Mouse (Mus musculus): ENCODE data around the gene Rcbtb2. TPM values are rescaled to one million over a fixed set of nuclear protein-coding genes. Genes with fewer than 3 reads are reported as not detected.

The Rcbtb2 gene
- 55.5 and 62.2 TPM in 2 replicates for polyA plus RNA-seq (2015; fragmentation: Nextera tagmentation; extraction: Ambion mirVana)

GRCm38 (mm10) chr14:73122923-73123278 lies at the start of gene Rcbtb2:
TSS of gene Rcbtb2 (plus strand) at chr14:73123037.
- 38% methylated on average over 4 of the region's 4 CpGs for WGBS
- Histone ChIP-seq H3K4me3 (ENCODE audit: low read length) (no peak within 1 kb of the TSS), H3K4me1 (ENCODE audit: control insufficient read depth, insufficient read depth, low read length) (0 out of 2 replicates have a peak, but pooled peaks cover 8% of the 10 kb centered on the region), H3K27ac (ENCODE audit: low read length) (no peak within 1 kb of the TSS), H3K9me3 (ENCODE audit: control insufficient read depth, low read length) (no peaks in the 10 kb centered on the region), H3K36me3 (ENCODE audit: control insufficient read depth, insufficient read depth, low read length) (no peaks in the 10 kb centered on the region), H3K4me2 (ENCODE audit: low read depth, low read length) (no peak within 1 kb of the TSS), H3K27me3 (replicated peaks; ENCODE audit: control insufficient read depth, insufficient read depth, low read length) (no peaks in the 10 kb centered on the region), H3K9ac (ENCODE audit: low read depth, low read length) (no peak within 1 kb of the TSS)
- ATAC-seq = no peak

GRCm38 (mm10) chr14:73083563-73083962 lies 39.3 kb upstream of the Rcbtb2 start:
- H3K9ac ChIP-seq (ENCODE audit: low read depth, low read length) = no peak overlapping the region
- no peak overlapping the region for H3K27ac ChIP-seq (ENCODE audit: low read length)
- no peaks in the 10 kb centered on the region for H3K36me3 ChIP-seq (ENCODE audit: control insufficient read depth, insufficient read depth, low read length)
- H3K9me3 ChIP-seq (ENCODE audit: control insufficient read depth, low read length) = no peaks in the 10 kb centered on the region
- ATAC-seq = no peak
- no peak overlapping the region for H3K4me3 ChIP-seq (ENCODE audit: low read length)
- no peak overlapping the region for H3K4me2 ChIP-seq (ENCODE audit: low read depth, low read length)
- no peaks in the 10 kb centered on the region for H3K4me1 ChIP-seq (ENCODE audit: control insufficient read depth, insufficient read depth, low read length)
- H3K27me3 ChIP-seq (replicated peaks; ENCODE audit: control insufficient read depth, insufficient read depth, low read length) = no peaks in the 10 kb centered on the region
- 79% methylated on average over 2 of the region's 2 CpGs for WGBS

- WGBS = 63% methylated on average over 3 of the region's 3 CpGs
- no peak for ATAC-seq
- Histone ChIP-seq H3K27me3 (replicated peaks; ENCODE audit: control insufficient read depth, insufficient read depth, low read length) (no peaks in the 10 kb centered on the region), H3K36me3 (ENCODE audit: control insufficient read depth, insufficient read depth, low read length) (no peaks in the 10 kb centered on the region), H3K9ac (ENCODE audit: low read depth, low read length) (no peak overlapping the region), H3K4me2 (ENCODE audit: low read depth, low read length) (no peak overlapping the region), H3K4me1 (ENCODE audit: control insufficient read depth, insufficient read depth, low read length) (no peaks in the 10 kb centered on the region), H3K4me3 (ENCODE audit: low read length) (no peak overlapping the region), H3K27ac (ENCODE audit: low read length) (no peak overlapping the region), H3K9me3 (ENCODE audit: control insufficient read depth, low read length) (no peaks in the 10 kb centered on the region)
These were observed 36.4 kb upstream of the Rcbtb2 start for GRCm38 (mm10) chr14:73086425-73086824.

GRCm38 (mm10) chr14:73087247-73087646 lies 35.6 kb upstream of the Rcbtb2 start:
- WGBS = 83% methylated on average over 5 of the region's 5 CpGs
- no peaks in the 10 kb centered on the region for H3K36me3 ChIP-seq (ENCODE audit: control insufficient read depth, insufficient read depth, low read length)
- no peaks in the 10 kb centered on the region for H3K4me1 ChIP-seq (ENCODE audit: control insufficient read depth, insufficient read depth, low read length)
- H3K9ac ChIP-seq (ENCODE audit: low read depth, low read length) = no peak overlapping the region
- no peaks in the 10 kb centered on the region for H3K9me3 ChIP-seq (ENCODE audit: control insufficient read depth, low read length)
- H3K27me3 ChIP-seq (replicated peaks; ENCODE audit: control insufficient read depth, insufficient read depth, low read length) = no peaks in the 10 kb centered on the region
- H3K4me3 ChIP-seq (ENCODE audit: low read length) = no peak overlapping the region
- no peak for ATAC-seq
- H3K27ac ChIP-seq (ENCODE audit: low read length) = no peak overlapping the region
- no peak overlapping the region for H3K4me2 ChIP-seq (ENCODE audit: low read depth, low read length)

- no peak overlapping the region for H3K9ac ChIP-seq (ENCODE audit: low read depth, low read length)
- 85% methylated on average over 5 of the region's 5 CpGs for WGBS
- no peak for ATAC-seq
- H3K27me3 ChIP-seq (replicated peaks; ENCODE audit: control insufficient read depth, insufficient read depth, low read length) = no peaks in the 10 kb centered on the region
- H3K27ac ChIP-seq (ENCODE audit: low read length) = no peak overlapping the region
- H3K4me3 ChIP-seq (ENCODE audit: low read length) = no peak overlapping the region
- H3K4me1 ChIP-seq (ENCODE audit: control insufficient read depth, insufficient read depth, low read length) = no peaks in the 10 kb centered on the region
- no peak overlapping the region for H3K4me2 ChIP-seq (ENCODE audit: low read depth, low read length)
- no peaks in the 10 kb centered on the region for H3K9me3 ChIP-seq (ENCODE audit: control insufficient read depth, low read length)
- H3K36me3 ChIP-seq (ENCODE audit: control insufficient read depth, insufficient read depth, low read length) = no peaks in the 10 kb centered on the region
These were observed 35.1 kb upstream of the Rcbtb2 start for GRCm38 (mm10) chr14:73087746-73088145.

GRCm38 (mm10) chr14:73088224-73088623 lies 34.6 kb upstream of the Rcbtb2 start:
- H3K27ac ChIP-seq (ENCODE audit: low read length) = no peak overlapping the region
- H3K4me1 ChIP-seq (ENCODE audit: control insufficient read depth, insufficient read depth, low read length) = no peaks in the 10 kb centered on the region
- H3K4me3 ChIP-seq (ENCODE audit: low read length) = no peak overlapping the region
- no peaks in the 10 kb centered on the region for H3K9me3 ChIP-seq (ENCODE audit: control insufficient read depth, low read length)
- H3K4me2 ChIP-seq (ENCODE audit: low read depth, low read length) = no peak overlapping the region
- no peak overlapping the region for H3K9ac ChIP-seq (ENCODE audit: low read depth, low read length)
- H3K27me3 ChIP-seq (replicated peaks; ENCODE audit: control insufficient read depth, insufficient read depth, low read length) = no peaks in the 10 kb centered on the region
- H3K36me3 ChIP-seq (ENCODE audit: control insufficient read depth, insufficient read depth, low read length) = no peaks in the 10 kb centered on the region
- 91% methylated on average over 1 of the region's 1 CpGs for WGBS
- ATAC-seq = no peak

GRCm38 (mm10) chr14:73092871-73093270 lies 30.0 kb upstream of the Rcbtb2 start:
- Histone ChIP-seq H3K36me3 (ENCODE audit: control insufficient read depth, insufficient read depth, low read length) (no peaks in the 10 kb centered on the region), H3K4me1 (ENCODE audit: control insufficient read depth, insufficient read depth, low read length) (no peaks in the 10 kb centered on the region), H3K4me3 (ENCODE audit: low read length) (no peak overlapping the region), H3K27me3 (replicated peaks; ENCODE audit: control insufficient read depth, insufficient read depth, low read length) (no peaks in the 10 kb centered on the region), H3K4me2 (ENCODE audit: low read depth, low read length) (no peak overlapping the region), H3K9ac (ENCODE audit: low read depth, low read length) (no peak overlapping the region), H3K9me3 (ENCODE audit: control insufficient read depth, low read length) (no peaks in the 10 kb centered on the region), H3K27ac (ENCODE audit: low read length) (no peak overlapping the region)
- no peak for ATAC-seq
- 88% methylated on average over 3 of the region's 3 CpGs for WGBS

- no peaks in the 10 kb centered on the region for H3K27me3 ChIP-seq (replicated peaks; ENCODE audit: control insufficient read depth, insufficient read depth, low read length)
- no peak overlapping the region for H3K4me3 ChIP-seq (ENCODE audit: low read length)
- no peak for ATAC-seq
- H3K36me3 ChIP-seq (ENCODE audit: control insufficient read depth, insufficient read depth, low read length) = no peaks in the 10 kb centered on the region
- H3K4me1 ChIP-seq (ENCODE audit: control insufficient read depth, insufficient read depth, low read length) = no peaks in the 10 kb centered on the region
- no peak overlapping the region for H3K9ac ChIP-seq (ENCODE audit: low read depth, low read length)
- no peaks in the 10 kb centered on the region for H3K9me3 ChIP-seq (ENCODE audit: control insufficient read depth, low read length)
- H3K4me2 ChIP-seq (ENCODE audit: low read depth, low read length) = no peak overlapping the region
- no peak overlapping the region for H3K27ac ChIP-seq (ENCODE audit: low read length)
- WGBS = 59% methylated on average over 13 of the region's 13 CpGs
These were observed 27.9 kb upstream of the Rcbtb2 start for GRCm38 (mm10) chr14:73094802-73095550.

GRCm38 (mm10) chr14:73098677-73099387 lies 24.0 kb upstream of the Rcbtb2 start:
- Histone ChIP-seq H3K27me3 (replicated peaks; ENCODE audit: control insufficient read depth, insufficient read depth, low read length) (no peaks in the 10 kb centered on the region), H3K4me2 (ENCODE audit: low read depth, low read length) (no peak overlapping the region), H3K9me3 (ENCODE audit: control insufficient read depth, low read length) (no peaks in the 10 kb centered on the region), H3K27ac (ENCODE audit: low read length) (no peak overlapping the region), H3K4me1 (ENCODE audit: control insufficient read depth, insufficient read depth, low read length) (0 out of 2 replicates have a peak, but pooled peaks cover 3% of the 10 kb centered on the region), H3K4me3 (ENCODE audit: low read length) (no peak overlapping the region), H3K9ac (ENCODE audit: low read depth, low read length) (no peak overlapping the region), H3K36me3 (ENCODE audit: control insufficient read depth, insufficient read depth, low read length) (no peaks in the 10 kb centered on the region)
- ATAC-seq = peak; percentile 41; the same call in 1 of the 2 replicates
- 34% methylated on average over 10 of the region's 10 CpGs for WGBS

Measured in intestine, embryonic 16.5 days (tissue).